Mouse (Mus musculus): Measurements from ENCODE around the gene Marcksl1. TPM values are rescaled to one million over a fixed set of nuclear protein-coding genes. Genes with fewer than 3 reads are reported as not detected.

Marcksl1 gene
- total and polyA plus RNA-seq, 3 experiments = 25.3 to 62.7 TPM; not detected in 1

- no peaks in the 10 kb centered on the region for H3K9me3 ChIP-seq (replicated peaks; ENCODE audit: insufficient read depth, low read length)
- peak within 1 kb of the TSS; percentile 97 for H3K27ac ChIP-seq (ENCODE audit: control insufficient read depth, low read depth, low read length)
- peak within 1 kb of the TSS; percentile 95 for H3K9ac ChIP-seq (ENCODE audit: control insufficient read depth, low read depth, low read length, poor library complexity, severe bottlenecking)
- peak within 1 kb of the TSS; percentile 89 to 93 for H3K4me3 ChIP-seq (ENCODE audit: control insufficient read depth in 1 of 2, insufficient read depth in 1 of 2, low read depth in 2 of 2, low read length in 2 of 2)
- peaks cover 5 to 20% of the 10 kb centered on the region in 2 experiments for H3K4me1 ChIP-seq (ENCODE audit: control insufficient read depth in 1 of 2, insufficient read depth in 2 of 2, low read length in 2 of 2)
- peak; percentile 99 for DNase-seq (ENCODE audit: low read depth, low spot score)
- peaks cover 30% of the 10 kb centered on the region for H3K79me2 ChIP-seq (ENCODE audit: control insufficient read depth, insufficient read depth, low read length, poor library complexity)
- H3K27me3 ChIP-seq (ENCODE audit: control insufficient read depth in 1 of 2, insufficient read depth in 2 of 2, low read length in 2 of 2) = no peaks in the 10 kb centered on the region
- TF ChIP-seq ETS1 (IDR thresholded peaks at IDR 0.05; ENCODE audit: low read depth, low read length) = peak; percentile 28; the same call in 1 of the 2 replicates
- peak; percentile 82; the same call in 1 of the 2 replicates for TF ChIP-seq MAZ (IDR thresholded peaks at IDR 0.05; ENCODE audit: low read depth, low read length)
- no peak for TF ChIP-seq USF2 (IDR thresholded peaks at IDR 0.05; ENCODE audit: borderline replicate concordance in 1 of 2, insufficient read depth in 1 of 2, low read depth in 1 of 2, low read length in 2 of 2)
- TF ChIP-seq NRF1 (IDR thresholded peaks at IDR 0.05; ENCODE audit: insufficient read depth, low read depth, low read length, poor library complexity, severe bottlenecking) = peak; percentile 71
- peak; percentile 75 for TF ChIP-seq HCFC1 (IDR thresholded peaks at IDR 0.05; ENCODE audit: low read depth, low read length)
- 0 out of 2 replicates have a peak, but pooled peaks have one; percentile 21 for TF ChIP-seq BHLHE40 (IDR thresholded peaks at IDR 0.05; ENCODE audit: borderline replicate concordance, low read depth, low read length)
- peak; percentile 76 for TF ChIP-seq ELF1 (IDR thresholded peaks at IDR 0.05; ENCODE audit: low read depth, low read length)
- peak; percentile 80 for TF ChIP-seq NELFE (IDR thresholded peaks at IDR 0.05; ENCODE audit: low read depth, low read length)
- no peak for TF ChIP-seq MXI1 (IDR thresholded peaks at IDR 0.05; ENCODE audit: low read depth, low read length)
- no peak for TF ChIP-seq KAT2A (conservative IDR thresholded peaks at IDR 0.05; ENCODE audit: low read depth, low read length)
- no peak for TF ChIP-seq MAFK (IDR thresholded peaks at IDR 0.05; ENCODE audit: borderline replicate concordance, low read depth, low read length)
- peak; percentile 7 to 78; a peak in 2 of 4 replicates for TF ChIP-seq POLR2A (IDR thresholded peaks at IDR 0.05; ENCODE audit: control insufficient read depth in 1 of 2, insufficient read depth in 1 of 2, low read depth in 1 of 2, low read length in 2 of 2, poor library complexity in 1 of 2)
- peak; percentile 77 for TF ChIP-seq ZMIZ1 (IDR thresholded peaks at IDR 0.05; ENCODE audit: low read depth, low read length)
- 0 out of 2 replicates have a peak, but pooled peaks have one; percentile 56 for TF ChIP-seq MEF2A (IDR thresholded peaks at IDR 0.05; ENCODE audit: extremely low read depth, insufficient replicate concordance, low read depth, low read length, poor library complexity, severe bottlenecking)
- TF ChIP-seq POLR2AphosphoS2 (IDR thresholded peaks at IDR 0.05; ENCODE audit: low read length) = peak; percentile 71; the same call in 1 of the 2 replicates
- no peak for TF ChIP-seq RAD21 (IDR thresholded peaks at IDR 0.05; ENCODE audit: low read depth, low read length)
- TF ChIP-seq GABPA (IDR thresholded peaks at IDR 0.05; ENCODE audit: low read depth, low read length) = no peak
- TF ChIP-seq TBP (IDR thresholded peaks at IDR 0.05; ENCODE audit: low read depth, low read length) = peak; percentile 44; the same call in 1 of the 2 replicates
- TF ChIP-seq ZNF384 (IDR thresholded peaks at IDR 0.05; ENCODE audit: low read depth, low read length) = 0 out of 2 replicates have a peak, but pooled peaks have one; percentile 34
- TF ChIP-seq TCF12 (IDR thresholded peaks at IDR 0.05; ENCODE audit: low read depth, low read length) = peak; percentile 23; the same call in 1 of the 2 replicates
- peak; percentile 55; the same call in 1 of the 2 replicates for TF ChIP-seq SIN3A (IDR thresholded peaks at IDR 0.05; ENCODE audit: low read length)
- TF ChIP-seq CHD1 (IDR thresholded peaks at IDR 0.05; ENCODE audit: low read depth, low read length) = peak; percentile 99
- no peak for TF ChIP-seq ZC3H11A (IDR thresholded peaks at IDR 0.05; ENCODE audit: low read depth, low read length)
- TF ChIP-seq CHD2 (IDR thresholded peaks at IDR 0.05; ENCODE audit: low read length) = no peak
- H3K36me3 ChIP-seq (ENCODE audit: control insufficient read depth in 1 of 2, insufficient read depth in 2 of 2, low read length in 2 of 2) = peaks cover 0 to 24% of the 10 kb centered on the region in 2 experiments; a peak in 3 of 4 replicates
Measured at GRCm38 (mm10) chr4:129542592-129543141, 29.3 kb downstream of the Marcksl1 start, which contains the start of gene Hdac1. TSS of gene Hdac1 (minus strand) at chr4:129542713.
